Mouse (Mus musculus) ES-E14 (cell line): ENCODE measurements around the gene Foxp1. TPM values are rescaled to one million over a fixed set of nuclear protein-coding genes. Genes with fewer than 3 reads are reported as not detected.

Experiments
- DNase-seq: peaks from one replicate; pipeline ENCODE4 v3.0.0-alpha.2; 2013; ENCODE audit warnings: low read depth, low spot score
- H3K27ac ChIP-seq: 2 replicates; pipeline ENCODE4 v1.5.1; 2012; ENCODE audit warnings: low read depth, mild to moderate bottlenecking, low read length, moderate library complexity, mixed read lengths; ENCODE audit not compliant: poor library complexity, insufficient read depth, severe bottlenecking
- H3K36me3 ChIP-seq: 2 replicates; pipeline ENCODE4 v1.6.1; 2012; ENCODE audit warnings: mild to moderate bottlenecking, low read length, moderate library complexity, mixed read lengths; ENCODE audit not compliant: control insufficient read depth, poor library complexity, insufficient read depth, severe bottlenecking
- H3K4me1 ChIP-seq, 2 experiments: fragments of 150-350 bp in 1 of 2; sonication (generic) in 1 of 2; 2 replicates each; pipeline ENCODE4 v1.6.1; 2012; ENCODE audit warnings: low read length in 2 of 2, mild to moderate bottlenecking in 1 of 2, mixed read lengths in 1 of 2; ENCODE audit not compliant: control insufficient read depth in 2 of 2, insufficient read depth in 2 of 2, poor library complexity in 1 of 2
- H3K4me3 ChIP-seq, 2 experiments: fragments of 150-350 bp in 1 of 2; sonication (generic) in 1 of 2; 2 replicates each; pipeline ENCODE4 v1.5.1; 2012; ENCODE audit warnings: low read length in 2 of 2, low read depth in 1 of 2, mild to moderate bottlenecking in 1 of 2, mixed read lengths in 1 of 2; ENCODE audit not compliant: insufficient read depth in 1 of 2, poor library complexity in 1 of 2, severe bottlenecking in 1 of 2
- H3K9ac ChIP-seq: 2 replicates; pipeline ENCODE4 v1.6.1; 2012; ENCODE audit warnings: low read depth, mild to moderate bottlenecking, low read length, mixed read lengths; ENCODE audit not compliant: poor library complexity, insufficient read depth, severe bottlenecking
- H3K9me3 ChIP-seq: fragments of 150-350 bp; sonication (generic); 2 replicates; pipeline ENCODE4 v1.6.1; 2012; ENCODE audit warnings: low read depth, mild to moderate bottlenecking, low read length; ENCODE audit not compliant: control insufficient read depth, insufficient read depth
- CHD2 ChIP-seq: IDR thresholded peaks from 2 replicates; pipeline ENCODE4 v1.6.1; 2014; ENCODE audit warnings: mild to moderate bottlenecking, low read depth, low read length, inconsistent platforms
- HCFC1 ChIP-seq: IDR thresholded peaks from 2 replicates; pipeline ENCODE4 v1.6.1; 2012; ENCODE audit warnings: low read length, inconsistent platforms, borderline replicate concordance; ENCODE audit not compliant: insufficient read depth
- MAFK ChIP-seq: IDR thresholded peaks from 2 replicates; pipeline ENCODE4 v1.6.1; 2014; ENCODE audit warnings: mild to moderate bottlenecking, low read depth, low read length, inconsistent platforms; ENCODE audit not compliant: insufficient read depth
- ZC3H11A ChIP-seq: IDR thresholded peaks from 2 replicates; pipeline ENCODE4 v1.6.1; 2012; ENCODE audit warnings: low read depth, mild to moderate bottlenecking, inconsistent platforms, low read length, borderline replicate concordance
- ZNF384 ChIP-seq: IDR thresholded peaks from 2 replicates; pipeline ENCODE4 v1.6.1; 2012; ENCODE audit warnings: low read depth, low read length, inconsistent platforms
- in situ Hi-C, 2 experiments: fragments of 600-800 bp; cut with MboI; formaldehyde crosslinking; loops; one replicate each; pipeline ENCODE4 v1.15.1; 2025; ENCODE audit warnings: low sequenced_read_pairs in 2 of 2, inconsistent platforms in 1 of 2; ENCODE audit not compliant: unreplicated experiment in 2 of 2
- total RNA-seq: library from RNA; depleted of rRNA; stranded (reverse); fragments of 300-350 nt; gene quantifications from 2 replicates; pipeline ENCODE4 v1.2.3, GENCODE M21; 2012

The Foxp1 gene
- total RNA-seq, 1 experiment, result 70.0 TPM

DNA sequence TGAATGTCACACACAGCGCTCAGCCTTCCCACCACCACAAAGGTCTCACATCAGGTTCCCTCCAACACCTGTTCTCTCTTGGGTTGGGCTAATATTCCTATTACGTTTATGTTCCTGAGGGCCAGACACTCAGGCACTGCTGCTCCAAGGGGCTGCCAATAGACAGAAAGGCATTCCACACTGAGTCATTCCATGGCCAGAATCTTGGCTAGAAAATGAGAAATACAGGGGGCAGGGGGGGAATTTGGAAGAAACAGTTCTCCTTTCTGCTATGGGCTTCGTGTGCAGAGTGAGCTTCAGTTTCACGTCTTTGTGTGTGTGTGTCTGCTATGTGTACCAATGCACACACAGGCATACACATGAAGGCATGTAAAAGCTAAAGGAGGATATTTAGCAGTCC lies 95.2 kb downstream of the Foxp1 start:
- no peaks in the 10 kb centered on the region for H3K36me3 ChIP-seq
- DNase-seq, result no peak
- H3K9ac ChIP-seq, result no peak overlapping the region
- H3K27ac ChIP-seq, result no peak overlapping the region
- no peaks in the 10 kb centered on the region for H3K4me1 ChIP-seq
- H3K4me3 ChIP-seq, result no peak overlapping the region
- H3K9me3 ChIP-seq, result no peaks in the 10 kb centered on the region
- in situ Hi-C loops, result no loop called here
- TF ChIP-seq CHD2 (no peak), ZC3H11A (no peak), HCFC1 (no peak), MAFK (no peak), ZNF384 (no peak)

GRCm38 (mm10) chr6:99425044-99425443 lies 97.5 kb downstream of the Foxp1 start:
- TF ChIP-seq ZNF384 (no peak), ZC3H11A (no peak), CHD2 (no peak), HCFC1 (no peak), MAFK (no peak)
- DNase-seq, result no peak
- no peaks in the 10 kb centered on the region for H3K9me3 ChIP-seq
- no peak overlapping the region for H3K27ac ChIP-seq
- no peak overlapping the region for H3K4me3 ChIP-seq
- H3K9ac ChIP-seq, result no peak overlapping the region
- no peaks in the 10 kb centered on the region for H3K36me3 ChIP-seq
- no peaks in the 10 kb centered on the region for H3K4me1 ChIP-seq
- in situ Hi-C loops, result no loop called here

DNA sequence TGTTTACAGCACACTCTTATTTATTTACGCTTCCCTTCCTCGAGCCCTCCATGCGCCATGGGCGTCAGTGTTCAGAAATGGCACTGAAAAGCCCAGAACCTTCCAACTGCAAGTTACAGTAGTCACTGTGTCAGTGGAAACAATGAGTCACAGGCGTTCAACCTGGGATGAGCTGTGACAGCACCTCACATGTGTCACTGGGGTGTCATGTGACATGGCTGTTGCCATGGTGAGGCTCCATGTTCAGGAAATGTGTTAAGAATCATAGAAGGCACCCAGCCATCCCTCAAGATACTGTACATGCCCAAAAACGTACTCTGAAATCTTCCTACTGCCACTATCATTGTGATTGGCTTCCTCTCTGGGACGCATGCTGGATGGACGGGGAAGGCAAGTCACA lies 101.9 kb downstream of the Foxp1 start:
- DNase-seq, result no peak
- TF ChIP-seq CHD2, result no peak
- no peak for TF ChIP-seq MAFK
- no peak for TF ChIP-seq ZNF384
- no peak for TF ChIP-seq HCFC1
- TF ChIP-seq ZC3H11A, result no peak
- Histone ChIP-seq H3K4me3 (no peak overlapping the region), H3K9me3 (no peaks in the 10 kb centered on the region), H3K36me3 (no peaks in the 10 kb centered on the region), H3K9ac (no peak overlapping the region), H3K4me1 (no peaks in the 10 kb centered on the region), H3K27ac (no peak overlapping the region)
- in situ Hi-C loops, result no loop called here

- Histone ChIP-seq H3K4me3 (no peak overlapping the region), H3K9ac (no peak overlapping the region), H3K27ac (no peak overlapping the region), H3K4me1 (no peaks in the 10 kb centered on the region), H3K36me3 (no peaks in the 10 kb centered on the region), H3K9me3 (no peaks in the 10 kb centered on the region)
- in situ Hi-C loops, result no loop called here
- TF ChIP-seq CHD2 (no peak), ZC3H11A (no peak), HCFC1 (no peak), MAFK (no peak), ZNF384 (no peak)
- no peak for DNase-seq
Measured at GRCm38 (mm10) chr6:99412598-99412997, 109.9 kb downstream of the Foxp1 start.

DNA sequence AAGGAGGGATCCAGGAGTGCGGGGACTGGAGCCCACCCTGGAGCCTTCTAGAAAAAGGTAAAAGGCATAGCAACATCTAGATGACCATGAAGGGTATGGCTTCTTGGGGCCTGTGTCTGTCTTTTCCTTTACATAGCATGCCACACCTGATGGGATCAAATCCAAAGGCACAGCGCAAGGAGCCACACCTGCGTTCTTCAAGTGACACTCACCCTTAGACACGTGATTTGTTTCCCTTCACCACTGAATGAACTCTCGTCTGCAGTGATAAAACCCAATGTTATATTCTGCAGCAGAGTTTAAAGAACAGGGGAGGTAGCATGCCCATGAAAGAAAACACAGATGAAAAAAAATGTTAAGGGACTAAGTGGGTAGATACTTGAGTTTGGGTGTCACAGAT lies 112.9 kb downstream of the Foxp1 start:
- H3K9me3 ChIP-seq, result no peaks in the 10 kb centered on the region
- H3K9ac ChIP-seq, result no peak overlapping the region
- no peak overlapping the region for H3K27ac ChIP-seq
- no peaks in the 10 kb centered on the region for H3K36me3 ChIP-seq
- DNase-seq, result no peak
- no peaks in the 10 kb centered on the region for H3K4me1 ChIP-seq
- TF ChIP-seq ZNF384 (no peak), ZC3H11A (no peak), CHD2 (no peak), HCFC1 (no peak), MAFK (no peak)
- in situ Hi-C loops, result no loop called here
- H3K4me3 ChIP-seq, result no peak overlapping the region
